Mouse (Mus musculus) MEL (cell line): ENCODE data around the gene Gramd1b. TPM values are rescaled to one million over a fixed set of nuclear protein-coding genes. Genes with fewer than 3 reads are reported as not detected.

Experiments used
- DNase-seq: peaks from one replicate; pipeline ENCODE4 v3.0.0; 2011; ENCODE audit warnings: low read depth, low spot score
- H3K27ac ChIP-seq: 2 replicates; pipeline ENCODE4 v1.5.1; 2012; ENCODE audit warnings: low read depth, mild to moderate bottlenecking, control low read depth, low read length, moderate library complexity; ENCODE audit not compliant: control insufficient read depth
- H3K27me3 ChIP-seq, 2 experiments: fragments of 150-350 bp in 1 of 2; sonication (generic) in 1 of 2; 2 replicates each; pipeline ENCODE4 v1.6.1; 2012; ENCODE audit warnings: low read length in 2 of 2, mild to moderate bottlenecking in 2 of 2, improper control_type of control experiment in 1 of 2, moderate library complexity in 1 of 2; ENCODE audit not compliant: insufficient read depth in 2 of 2, control insufficient read depth in 1 of 2
- H3K36me3 ChIP-seq, 2 experiments: 2 replicates each; pipeline ENCODE4 v1.6.1; 2012 to 2014; ENCODE audit warnings: low read length in 2 of 2, improper control_type of control experiment in 1 of 2, inconsistent platforms in 1 of 2, mild to moderate bottlenecking in 1 of 2; ENCODE audit not compliant: insufficient read depth in 2 of 2, control insufficient read depth in 1 of 2
- H3K4me1 ChIP-seq, 2 experiments: fragments of 150-350 bp in 1 of 2; sonication (generic) in 1 of 2; 2 replicates each; pipeline ENCODE4 v1.6.1; 2012; ENCODE audit warnings: low read length in 2 of 2, improper control_type of control experiment in 1 of 2, mild to moderate bottlenecking in 1 of 2; ENCODE audit not compliant: insufficient read depth in 2 of 2, control insufficient read depth in 1 of 2
- H3K4me3 ChIP-seq, 2 experiments: fragments of 150-350 bp in 1 of 2; sonication (generic) in 1 of 2; 2 replicates each; pipeline ENCODE4 v1.5.1; 2012; ENCODE audit warnings: low read depth in 2 of 2, low read length in 2 of 2, mild to moderate bottlenecking in 2 of 2, moderate library complexity in 2 of 2, control low read depth in 1 of 2, improper control_type of control experiment in 1 of 2; ENCODE audit not compliant: control insufficient read depth in 1 of 2, insufficient read depth in 1 of 2
- H3K79me2 ChIP-seq: 2 replicates; pipeline ENCODE4 v1.6.1; 2012; ENCODE audit warnings: mild to moderate bottlenecking, low read length, moderate library complexity; ENCODE audit not compliant: control insufficient read depth, poor library complexity, insufficient read depth
- H3K9ac ChIP-seq: 2 replicates; pipeline ENCODE4 v1.6.1; 2012; ENCODE audit warnings: low read depth, mild to moderate bottlenecking, control low read depth, low read length, moderate library complexity; ENCODE audit not compliant: control insufficient read depth, poor library complexity, severe bottlenecking
- H3K9me3 ChIP-seq: fragments of 150-350 bp; sonication (generic); replicated peaks from 2 replicates; pipeline ENCODE4 v1.6.1; 2012; ENCODE audit warnings: mild to moderate bottlenecking, low read length, improper control_type of control experiment, moderate library complexity; ENCODE audit not compliant: insufficient read depth
- BHLHE40 ChIP-seq: IDR thresholded peaks from 2 replicates; pipeline ENCODE4 v1.6.1; 2012; ENCODE audit warnings: low read depth, mild to moderate bottlenecking, inconsistent platforms, low read length, improper control_type of control experiment, borderline replicate concordance
- EP300 ChIP-seq, 2 experiments: IDR thresholded peaks; 2 replicates each; pipeline ENCODE4 v1.6.1; 2011; ENCODE audit warnings: improper control_type of control experiment in 2 of 2, low read length in 2 of 2, low read depth in 1 of 2, mild to moderate bottlenecking in 1 of 2
- ETS1 ChIP-seq: IDR thresholded peaks from 2 replicates; pipeline ENCODE4 v1.6.1; 2012; ENCODE audit warnings: low read depth, mild to moderate bottlenecking, inconsistent platforms, low read length, improper control_type of control experiment, moderate library complexity
- GABPA ChIP-seq: IDR thresholded peaks from 2 replicates; pipeline ENCODE4 v1.6.1; 2012; ENCODE audit warnings: low read depth, mild to moderate bottlenecking, inconsistent platforms, low read length, improper control_type of control experiment, moderate library complexity
- GATA1 ChIP-seq: IDR thresholded peaks from 2 replicates; pipeline ENCODE4 v1.6.1; 2011; ENCODE audit warnings: low read depth, low read length, improper control_type of control experiment
- HCFC1 ChIP-seq: IDR thresholded peaks from 2 replicates; pipeline ENCODE4 v1.6.1; 2012; ENCODE audit warnings: low read depth, mild to moderate bottlenecking, inconsistent platforms, low read length, improper control_type of control experiment, moderate library complexity
- MEF2A ChIP-seq: IDR thresholded peaks from 2 replicates; pipeline ENCODE4 v1.6.1; 2014; ENCODE audit warnings: low read depth, mild to moderate bottlenecking, inconsistent platforms, low read length, improper control_type of control experiment; ENCODE audit not compliant: poor library complexity, insufficient replicate concordance, severe bottlenecking; ENCODE audit errors: extremely low read depth
- POLR2AphosphoS2 ChIP-seq: IDR thresholded peaks from 2 replicates; pipeline ENCODE4 v1.6.1; 2011; ENCODE audit warnings: low read length, improper control_type of control experiment
- RAD21 ChIP-seq: IDR thresholded peaks from 2 replicates; pipeline ENCODE4 v1.6.1; 2011; ENCODE audit warnings: mild to moderate bottlenecking, low read depth, low read length, improper control_type of control experiment
- RCOR1 ChIP-seq: IDR thresholded peaks from 2 replicates; pipeline ENCODE4 v1.6.1; 2012; ENCODE audit warnings: low read depth, mild to moderate bottlenecking, inconsistent platforms, low read length, improper control_type of control experiment
- SMC3 ChIP-seq: IDR thresholded peaks from 2 replicates; pipeline ENCODE4 v1.6.1; 2011; ENCODE audit warnings: low read depth, low read length, improper control_type of control experiment
- UBTF ChIP-seq: IDR thresholded peaks from 2 replicates; pipeline ENCODE4 v1.6.1; 2012; ENCODE audit warnings: low read depth, mild to moderate bottlenecking, inconsistent platforms, low read length, improper control_type of control experiment, moderate library complexity, borderline replicate concordance; ENCODE audit not compliant: insufficient read depth
- USF2 ChIP-seq, 2 experiments: IDR thresholded peaks; 2 replicates each; pipeline ENCODE4 v1.6.1; 2011 to 2012; ENCODE audit warnings: improper control_type of control experiment in 2 of 2, low read length in 2 of 2, borderline replicate concordance in 1 of 2, inconsistent platforms in 1 of 2, low read depth in 1 of 2, mild to moderate bottlenecking in 1 of 2; ENCODE audit not compliant: insufficient read depth in 1 of 2
- polyA plus RNA-seq, 2 experiments: library from polyadenylated mRNA; stranded (reverse) in 1 of 2; unstranded in 1 of 2; fragments of >175 nt in 1 of 2; fragments of >200 nt in 1 of 2; gene quantifications; 2 replicates each; pipeline versions ENCODE4 v1.2.1 to v1.2.4; 2012; ENCODE audit warnings: low replicate concordance in 2 of 2, low read depth in 1 of 2; ENCODE audit not compliant: insufficient read length in 2 of 2, insufficient read depth in 1 of 2, missing spikeins in 1 of 2
- total RNA-seq: library from RNA; depleted of rRNA; stranded (reverse); fragments of 300-350 nt; gene quantifications from 2 replicates; pipeline ENCODE4 v1.2.3, GENCODE M21; 2012

Gene Gramd1b
- total and polyA plus RNA-seq, 3 experiments = not detected

DNA sequence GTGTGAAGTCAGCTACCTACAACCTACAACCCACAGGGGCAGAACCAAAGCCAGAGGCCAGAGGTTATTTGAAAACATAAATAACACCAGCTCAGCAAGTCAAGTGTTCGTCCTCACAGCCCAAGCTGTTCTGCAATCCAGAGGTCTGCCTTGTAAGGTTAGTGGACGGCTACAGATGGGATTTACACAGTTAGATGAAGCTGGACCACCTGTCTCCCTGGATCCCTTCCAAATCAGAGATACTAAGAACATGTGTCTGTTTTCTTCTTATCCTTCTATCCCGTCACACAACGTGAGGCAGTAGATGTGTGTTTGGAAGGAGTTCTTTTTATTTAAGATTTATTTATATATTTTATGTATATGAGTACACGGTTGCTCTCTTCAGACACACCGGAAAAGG, 21.7 kb downstream of the Gramd1b start:
- H3K9me3 ChIP-seq = no peaks in the 10 kb centered on the region
- no peaks in the 10 kb centered on the region for H3K27me3 ChIP-seq
- TF ChIP-seq USF2 (IDR thresholded peaks at IDR 0.05; ENCODE audit: borderline replicate concordance in 1 of 2, insufficient read depth in 1 of 2, low read depth in 1 of 2, low read length in 2 of 2) (no peak), POLR2AphosphoS2 (no peak), GABPA (no peak), SMC3 (no peak), RAD21 (no peak), UBTF (no peak), GATA1 (no peak), BHLHE40 (no peak), MEF2A (no peak), RCOR1 (no peak), HCFC1 (no peak), EP300 (IDR thresholded peaks at IDR 0.05; ENCODE audit: low read depth in 1 of 2, low read length in 2 of 2) (no peak)
- no peaks in the 10 kb centered on the region for H3K79me2 ChIP-seq
- no peak overlapping the region for H3K9ac ChIP-seq
- H3K27ac ChIP-seq = no peak overlapping the region
- DNase-seq = no peak
- H3K36me3 ChIP-seq = no peaks in the 10 kb centered on the region
- no peak overlapping the region for H3K4me3 ChIP-seq
- no peaks in the 10 kb centered on the region for H3K4me1 ChIP-seq

DNA sequence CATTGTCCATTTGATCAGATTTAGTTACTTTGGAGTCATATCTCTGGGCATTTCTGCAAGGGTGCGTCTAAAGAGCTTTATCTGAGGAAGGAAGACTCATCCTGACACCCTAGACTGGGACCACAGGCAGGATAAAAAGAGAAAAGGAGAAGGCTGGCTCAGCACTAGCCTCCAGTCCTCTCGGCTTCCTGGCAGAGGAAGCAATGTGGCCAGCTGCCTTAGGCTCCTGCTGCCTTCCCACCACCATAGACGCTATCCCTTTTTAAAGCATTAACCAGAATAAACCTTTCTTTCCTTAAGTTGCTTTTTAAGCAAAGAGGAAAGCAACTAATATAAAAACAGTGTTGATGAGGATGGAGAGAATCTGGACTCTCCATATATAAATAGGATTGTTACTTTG, 24.6 kb downstream of the Gramd1b start:
- Histone ChIP-seq H3K36me3 (no peaks in the 10 kb centered on the region), H3K4me1 (no peaks in the 10 kb centered on the region), H3K79me2 (no peaks in the 10 kb centered on the region), H3K27ac (no peak overlapping the region)
- DNase-seq = no peak
- TF ChIP-seq BHLHE40 (no peak), UBTF (no peak), ETS1 (no peak)
- TF ChIP-seq, all 39 proteins: peak for 0
- Histone ChIP-seq H3K9me3 (no peaks in the 10 kb centered on the region), H3K9ac (no peak overlapping the region), H3K27me3 (no peaks in the 10 kb centered on the region), H3K4me3 (no peak overlapping the region)
